Mouse (Mus musculus): Measurements from ENCODE around the gene Cstb. TPM values are rescaled to one million over a fixed set of nuclear protein-coding genes. Genes with fewer than 3 reads are reported as not detected.

Cstb gene
- total and polyA plus RNA-seq, 3 experiments, result 71.9 to 76.7 TPM; not detected in 1

DNA sequence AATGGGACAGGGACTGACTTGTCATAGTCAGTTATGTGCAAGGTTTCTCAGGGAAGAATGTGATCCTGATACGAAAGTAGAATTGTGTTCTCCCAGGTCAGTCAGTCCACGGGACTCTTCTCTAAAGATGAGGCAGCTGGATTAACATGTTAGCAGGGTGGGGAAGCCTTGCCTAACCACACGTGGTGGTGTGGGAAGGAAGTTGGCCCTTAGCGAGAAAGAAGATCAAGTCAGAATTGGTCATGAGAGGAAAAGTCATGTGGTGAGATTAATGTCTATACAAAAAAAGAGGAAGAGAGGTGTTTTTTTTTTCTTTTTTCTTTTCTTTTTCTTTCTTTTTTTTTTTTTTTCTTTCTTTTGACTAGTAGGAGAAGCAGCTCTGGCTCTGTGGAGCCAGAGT is 51.4 kb downstream of the Cstb start (continued):
- TF ChIP-seq GATA1 (IDR thresholded peaks at IDR 0.05; ENCODE audit: low read depth, low read length) (peak; percentile 2; the same call in 1 of the 2 replicates), EP300 (IDR thresholded peaks at IDR 0.05; ENCODE audit: low read depth in 1 of 2, low read length in 2 of 2) (peak; percentile 69 to 70), TAL1 (IDR thresholded peaks at IDR 0.05; ENCODE audit: low read length) (no peak), E2F4 (IDR thresholded peaks at IDR 0.05; ENCODE audit: borderline replicate concordance, low read depth, low read length) (no peak), USF1 (IDR thresholded peaks at IDR 0.05; ENCODE audit: low read depth, low read length) (peak; percentile 86)

Other genes with a start within 250 kb of the Cstb start
- 73.8 and 91.5 TPM in 2 replicates for gene Pwp2, start 240.5 kb upstream of the Cstb start, total RNA-seq (2012; rRNA removed)
- 10 to 100 TPM; 49.6 to 62.4 TPM for gene Pwp2, start 240.5 kb upstream of the Cstb start, polyA plus RNA-seq (2012; ENCODE audit: insufficient read depth in 1 of 2, insufficient read length in 2 of 2, low read depth in 1 of 2, low replicate concordance in 2 of 2, missing spikeins in 1 of 2)
- gene Trappc10, start 181.0 kb upstream of the Cstb start, total RNA-seq (2012; rRNA removed), result 26.0 and 26.1 TPM in 2 replicates
- 10 to 100 TPM in 1 of 2 experiments, not detected in 1; 35.5 TPM for gene Trappc10, start 181.0 kb upstream of the Cstb start, polyA plus RNA-seq (2012; ENCODE audit: insufficient read depth in 1 of 2, insufficient read length in 2 of 2, low read depth in 1 of 2, low replicate concordance in 2 of 2, missing spikeins in 1 of 2)
- gene Agpat3, start 73.2 kb upstream of the Cstb start, total RNA-seq (2012; rRNA removed), result not detected in 2 replicates
- gene Agpat3, start 73.2 kb upstream of the Cstb start, polyA plus RNA-seq (2012; ENCODE audit: insufficient read depth in 1 of 2, insufficient read length in 2 of 2, low read depth in 1 of 2, low replicate concordance in 2 of 2, missing spikeins in 1 of 2), result under 1 TPM in 1 of 2 experiments, not detected in 1; 0.07 TPM
- gene Rrp1, start 12.6 kb upstream of the Cstb start, total RNA-seq (2012; rRNA removed), result 241 and 273 TPM in 2 replicates
- 100 to 1,000 TPM in 1 of 2 experiments, not detected in 1; 417 TPM for gene Rrp1, start 12.6 kb upstream of the Cstb start, polyA plus RNA-seq (2012; ENCODE audit: insufficient read depth in 1 of 2, insufficient read length in 2 of 2, low read depth in 1 of 2, low replicate concordance in 2 of 2, missing spikeins in 1 of 2)
- gene Pdxk, start 39.3 kb downstream of the Cstb start, total RNA-seq (2012; rRNA removed), result 23.0 and 28.7 TPM in 2 replicates
- gene Pdxk, start 39.3 kb downstream of the Cstb start, polyA plus RNA-seq (2012; ENCODE audit: insufficient read depth in 1 of 2, insufficient read length in 2 of 2, low read depth in 1 of 2, low replicate concordance in 2 of 2, missing spikeins in 1 of 2), result 10 to 100 TPM in 1 of 2 experiments, not detected in 1; 29.3 TPM
- not detected in 2 replicates for gene Olfr1358, start 91.8 kb downstream of the Cstb start, total RNA-seq (2012; rRNA removed)
- not detected for gene Olfr1358, start 91.8 kb downstream of the Cstb start, polyA plus RNA-seq (2012; ENCODE audit: insufficient read depth in 1 of 2, insufficient read length in 2 of 2, low read depth in 1 of 2, low replicate concordance in 2 of 2, missing spikeins in 1 of 2)
- gene Ilvbl, start 148.7 kb downstream of the Cstb start, total RNA-seq (2012; rRNA removed), result 16.0 and 24.5 TPM in 2 replicates
- 10 to 100 TPM in 1 of 2 experiments, not detected in 1; 22.1 TPM for gene Ilvbl, start 148.7 kb downstream of the Cstb start, polyA plus RNA-seq (2012; ENCODE audit: insufficient read depth in 1 of 2, insufficient read length in 2 of 2, low read depth in 1 of 2, low replicate concordance in 2 of 2, missing spikeins in 1 of 2)
- gene Syde1, start 166.3 kb downstream of the Cstb start, total RNA-seq (2012; rRNA removed), result not detected in 2 replicates
- under 1 TPM in 1 of 2 experiments, not detected in 1; 0.01 TPM for gene Syde1, start 166.3 kb downstream of the Cstb start, polyA plus RNA-seq (2012; ENCODE audit: insufficient read depth in 1 of 2, insufficient read length in 2 of 2, low read depth in 1 of 2, low replicate concordance in 2 of 2, missing spikeins in 1 of 2)
- not detected in 2 replicates for gene Olfr1357, start 192.4 kb downstream of the Cstb start, total RNA-seq (2012; rRNA removed)
- gene Olfr1357, start 192.4 kb downstream of the Cstb start, polyA plus RNA-seq (2012; ENCODE audit: insufficient read depth in 1 of 2, insufficient read length in 2 of 2, low read depth in 1 of 2, low replicate concordance in 2 of 2, missing spikeins in 1 of 2), result not detected